Mouse (Mus musculus): ENCODE results near the gene Ncoa6.

The Ncoa6 gene

GRCm38 (mm10) chr2:155436445-155436844 lies 37.2 kb downstream of the Ncoa6 start:
- DNase-seq (ENCODE audit: low read depth, low spot score) = no peak

DNA sequence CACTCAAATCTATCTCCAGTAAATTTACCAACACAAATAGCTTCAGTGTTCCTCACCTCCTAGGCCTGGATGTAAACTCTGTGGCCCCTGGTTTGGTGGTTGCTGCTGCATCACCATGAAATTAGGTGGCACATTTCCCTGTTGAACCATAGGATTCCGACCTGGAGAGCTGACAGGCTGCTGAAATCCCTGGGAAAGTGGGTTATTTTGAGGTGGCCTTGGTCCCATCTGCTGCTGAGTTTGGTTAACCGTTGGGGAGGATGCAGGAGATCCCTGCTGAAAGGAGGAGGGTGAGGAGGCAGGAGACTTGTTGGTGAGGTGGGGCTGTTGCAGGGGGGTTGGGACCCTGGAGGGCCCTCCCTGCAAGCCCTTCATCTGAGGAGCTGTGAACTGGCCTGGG lies 52.8 kb downstream of the Ncoa6 start:
- DNase-seq (ENCODE audit: low read depth, low spot score) = no peak

DNA sequence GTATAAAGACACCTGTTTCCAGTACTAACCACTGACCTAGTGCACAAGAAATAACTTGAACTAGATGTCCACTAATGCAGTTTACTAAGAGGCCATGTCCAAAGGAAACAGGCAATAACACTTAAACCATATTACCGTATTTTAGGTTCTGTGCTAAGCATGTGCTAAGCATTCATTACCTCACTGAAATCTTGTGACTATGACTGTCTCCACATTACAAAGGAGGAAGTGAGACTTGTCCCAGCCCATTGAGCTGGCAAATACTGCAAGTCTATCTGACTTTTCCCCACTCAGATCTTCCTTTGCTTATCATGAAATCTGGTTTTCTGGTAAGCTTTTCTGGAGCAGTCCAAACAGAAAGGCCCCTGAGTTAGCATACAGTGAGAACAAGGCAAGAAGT lies 69.1 kb downstream of the Ncoa6 start:
- no peak for DNase-seq (ENCODE audit: low read depth, low spot score)

GRCm38 (mm10) chr2:155401926-155402325 lies 71.8 kb downstream of the Ncoa6 start:
- DNase-seq (ENCODE audit: low read depth, low spot score) = no peak

- DNase-seq (ENCODE audit: low read depth, low spot score) = no peak
Observed at GRCm38 (mm10) chr2:155400276-155400675, 73.4 kb downstream of the Ncoa6 start.

GRCm38 (mm10) chr2:155394586-155394985 lies 79.1 kb downstream of the Ncoa6 start:
- no peak for DNase-seq (ENCODE audit: low read depth, low spot score)

DNA sequence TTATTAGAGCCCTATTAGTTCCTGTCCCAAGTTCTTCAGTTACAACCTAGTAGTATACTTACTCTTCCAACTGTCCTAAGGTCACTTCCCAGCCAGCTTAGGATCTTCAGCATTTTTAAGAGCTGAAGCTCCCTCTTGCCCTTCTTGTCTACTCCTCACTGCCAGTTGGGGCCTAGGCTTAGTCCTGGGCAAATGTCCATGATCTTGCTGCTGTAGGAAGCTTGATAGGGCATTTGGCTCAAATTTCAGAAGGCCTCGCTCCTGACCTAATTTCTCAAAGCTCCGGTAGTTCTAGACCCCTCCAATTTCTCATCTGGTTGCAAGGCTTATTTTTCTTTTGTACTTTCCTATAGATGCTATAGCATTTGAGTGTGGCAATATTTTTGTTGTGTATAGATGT lies 85.1 kb downstream of the Ncoa6 start:
- no peak for DNase-seq (ENCODE audit: low read depth, low spot score)

- no peak for DNase-seq (ENCODE audit: low read depth, low spot score)
Observed at GRCm38 (mm10) chr2:155387052-155387451, 86.6 kb downstream of the Ncoa6 start.

- DNase-seq (ENCODE audit: low read depth, low spot score) = no peak
Observed at GRCm38 (mm10) chr2:155386534-155386899, 87.2 kb downstream of the Ncoa6 start.

- DNase-seq (ENCODE audit: low read depth, low spot score) = no peak
Observed at GRCm38 (mm10) chr2:155385731-155386533, 87.8 kb downstream of the Ncoa6 start.

GRCm38 (mm10) chr2:155385090-155385489 lies 88.6 kb downstream of the Ncoa6 start:
- DNase-seq (ENCODE audit: low read depth, low spot score) = peak; percentile 69

DNA sequence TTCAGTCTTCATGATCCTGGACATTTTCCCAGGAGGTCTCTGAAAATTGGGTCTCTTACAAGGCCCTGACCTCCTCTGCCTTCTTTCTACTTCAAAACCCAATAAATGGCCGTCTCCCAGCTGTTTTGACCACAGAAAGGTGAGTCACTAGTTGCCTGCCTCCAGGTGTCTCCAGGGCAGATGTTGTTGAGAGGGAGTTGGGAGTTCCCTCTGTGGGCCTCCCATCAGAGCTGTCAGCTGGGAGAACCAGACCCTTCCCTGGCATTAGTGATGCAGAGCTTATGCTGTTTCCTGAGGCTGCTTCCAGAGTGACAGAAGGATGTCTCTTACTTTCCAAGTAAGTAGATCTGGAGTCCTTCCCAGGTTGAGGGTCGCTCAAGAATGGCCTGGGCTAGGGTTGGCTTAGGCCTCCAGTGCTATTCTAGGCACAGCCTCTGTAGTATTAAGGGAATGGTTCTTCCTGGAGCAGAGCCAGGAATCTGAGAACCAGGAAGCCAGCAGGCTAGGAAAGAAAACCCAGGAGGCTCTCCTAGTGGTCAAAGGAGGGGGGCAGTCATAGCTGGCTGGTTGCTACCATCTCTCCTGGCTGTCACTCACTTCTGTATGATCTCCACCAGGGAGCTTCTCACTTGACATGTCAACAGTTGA lies 90.8 kb downstream of the Ncoa6 start:
- no peak for DNase-seq (ENCODE audit: low read depth, low spot score)

- no peak for DNase-seq (ENCODE audit: low read depth, low spot score)
Observed at GRCm38 (mm10) chr2:155382332-155382700, 91.4 kb downstream of the Ncoa6 start.

DNA sequence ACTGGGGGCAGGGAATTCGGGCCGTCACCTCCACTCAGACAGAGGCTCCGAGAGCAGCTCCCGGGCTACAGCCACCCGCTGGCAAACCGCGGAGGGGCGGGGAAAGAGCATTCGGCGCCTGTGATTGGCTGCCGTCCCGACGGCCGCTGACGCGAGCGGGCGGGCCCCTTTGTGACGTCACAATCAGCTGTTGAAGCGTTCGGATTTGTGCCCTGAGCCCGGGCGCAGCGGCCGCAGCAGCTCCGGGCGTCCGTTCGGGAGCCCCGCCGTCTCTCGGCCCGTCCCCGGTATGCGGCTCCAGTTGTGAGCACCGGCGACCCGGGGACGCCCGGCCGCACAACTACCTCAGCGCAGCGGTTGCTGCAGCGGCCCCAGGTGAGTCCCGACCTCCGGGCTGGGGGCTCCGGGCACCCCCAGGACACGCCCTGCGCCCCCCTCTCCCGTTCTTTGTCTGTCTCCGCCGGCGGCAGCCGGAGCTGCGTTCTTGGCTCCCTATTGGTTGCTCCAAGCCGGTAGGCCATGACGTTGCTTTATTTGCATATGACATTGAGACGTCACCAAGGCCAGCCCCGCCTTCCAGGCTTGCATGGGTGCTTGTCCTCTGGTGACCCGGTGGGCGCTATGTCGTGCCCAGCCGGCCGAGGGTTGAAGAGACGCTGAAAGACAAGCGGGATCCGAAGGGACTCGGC lies 91.9 kb downstream of the Ncoa6 start:
- peak; percentile 93 for DNase-seq (ENCODE audit: low read depth, low spot score)

DNA sequence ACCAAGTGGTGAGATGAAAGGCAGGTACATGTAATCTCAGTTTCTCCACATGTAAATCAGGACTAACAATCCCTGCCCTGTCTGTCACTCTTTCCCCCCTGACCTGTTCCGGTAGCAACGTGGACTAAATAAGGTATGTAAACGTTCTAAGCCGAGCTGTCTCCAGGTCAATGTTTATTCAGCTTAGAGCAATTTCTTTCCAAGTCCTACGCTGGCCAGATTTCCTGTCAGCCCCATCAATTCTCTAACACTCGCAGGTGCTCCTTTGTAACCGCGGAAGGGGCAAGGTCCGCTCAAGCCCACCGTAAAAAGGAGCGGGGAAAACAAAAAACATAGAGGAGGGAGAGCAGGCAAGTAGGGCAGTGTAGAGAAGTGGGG lies 92.6 kb downstream of the Ncoa6 start:
- DNase-seq (ENCODE audit: low read depth, low spot score) = no peak

- DNase-seq (ENCODE audit: low read depth, low spot score) = no peak
Observed at GRCm38 (mm10) chr2:155380261-155381059, 93.2 kb downstream of the Ncoa6 start, which contains the start of gene Trp53inp2. Gene Trp53inp2 (plus strand): TSS chr2:155381059.

DNA sequence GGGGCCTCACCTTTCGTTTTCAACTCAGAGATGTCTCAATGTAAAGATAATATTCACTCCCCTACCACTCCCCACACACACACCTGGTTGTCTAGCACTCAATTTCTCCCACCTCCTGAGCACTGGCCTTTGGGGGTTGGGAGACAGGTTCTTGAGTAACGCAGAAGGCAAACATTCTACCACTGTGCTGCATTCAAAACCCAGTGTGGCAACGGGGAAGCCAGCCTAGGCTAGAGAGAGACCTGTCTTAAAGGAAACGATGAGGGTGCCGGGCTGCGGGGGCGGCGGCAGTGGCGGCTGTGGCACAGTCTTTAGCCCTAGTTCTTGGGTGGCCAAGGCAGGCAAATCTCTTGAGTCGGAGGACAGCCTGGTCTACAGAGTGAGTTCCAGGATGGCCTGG lies 97.5 kb downstream of the Ncoa6 start:
- no peak for DNase-seq (ENCODE audit: low read depth, low spot score)

GRCm38 (mm10) chr2:155374521-155374920 lies 99.2 kb downstream of the Ncoa6 start:
- DNase-seq (ENCODE audit: low read depth, low spot score) = no peak

DNA sequence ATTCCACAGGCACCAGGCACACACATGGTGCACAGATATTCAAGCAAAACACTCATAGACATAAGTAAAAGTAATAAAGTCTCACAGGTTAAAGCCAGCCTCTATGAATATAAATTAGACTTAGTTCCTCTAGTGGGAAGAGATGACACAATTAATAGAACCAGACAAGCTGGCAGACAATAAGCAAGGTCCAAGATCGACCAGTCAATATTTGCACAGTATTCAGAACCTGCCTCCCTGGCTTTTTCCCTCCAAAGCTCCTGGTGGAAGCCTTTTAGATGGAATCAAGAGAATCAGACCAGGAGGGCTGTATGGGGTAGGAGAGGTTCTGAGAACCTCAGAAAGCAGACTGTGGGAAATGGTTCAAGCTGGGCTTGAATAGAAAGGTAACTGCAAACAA lies 99.8 kb downstream of the Ncoa6 start:
- DNase-seq (ENCODE audit: low read depth, low spot score) = no peak

GRCm38 (mm10) chr2:155373302-155373701 lies 100.4 kb downstream of the Ncoa6 start:
- DNase-seq (ENCODE audit: low read depth, low spot score) = no peak

GRCm38 (mm10) chr2:155372451-155372850 lies 101.2 kb downstream of the Ncoa6 start:
- no peak for DNase-seq (ENCODE audit: low read depth, low spot score)

DNA sequence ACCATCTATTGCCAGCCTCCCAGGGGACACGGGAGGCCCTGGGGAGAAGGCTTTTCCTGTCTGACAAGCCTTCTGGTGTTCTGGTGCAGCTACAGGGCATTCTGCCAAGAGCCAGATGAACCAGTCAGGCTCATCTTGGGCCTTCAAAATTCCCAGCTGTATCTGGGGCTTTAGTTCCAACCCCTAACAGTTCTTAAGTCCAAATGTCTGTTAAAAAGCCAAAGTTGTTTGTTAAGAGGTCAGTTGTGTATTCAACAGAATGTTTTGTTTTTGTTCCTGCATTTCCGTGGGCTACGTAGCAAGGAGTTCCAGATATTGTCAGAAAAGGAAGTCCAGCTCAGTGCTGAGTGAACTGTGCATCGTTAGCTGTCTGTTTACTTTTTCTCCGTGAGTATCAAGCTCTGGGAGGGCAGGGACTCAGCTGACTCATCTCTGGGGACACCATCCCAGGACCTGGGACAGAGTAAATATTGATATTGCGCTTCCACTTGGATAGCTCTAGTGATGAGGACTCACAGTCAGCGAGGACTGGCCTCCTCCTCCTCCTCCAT lies 104.3 kb downstream of the Ncoa6 start:
- no peak for DNase-seq (ENCODE audit: low read depth, low spot score)

Measured in telencephalon, adult 2 months (tissue).